Mouse (Mus musculus) limb, embryonic 10.5 days (tissue): ENCODE data around the gene Klhl41. TPM values are rescaled to one million over a fixed set of nuclear protein-coding genes. Genes with fewer than 3 reads are reported as not detected.

Source experiments
- polyA plus RNA-seq: library from polyadenylated mRNA; unstranded; fragments of >200 nt; fragmentation: Nextera tagmentation; extraction: Ambion mirVana; gene quantifications from 2 replicates; pipeline ENCODE4 v1.2.1, GENCODE M21; 2016

Klhl41 gene
- polyA plus RNA-seq, 1 experiment from 2014 or later: 1.1 TPM

Other genes with a start within 250 kb of the Klhl41 start
- 0.15 and 0.18 TPM in 2 replicates for gene Lrp2, start 84.1 kb upstream of the Klhl41 start, polyA plus RNA-seq
- 16.1 and 16.8 TPM in 2 replicates for gene Bbs5, start 22.9 kb upstream of the Klhl41 start, polyA plus RNA-seq
- 15.0 and 15.9 TPM in 2 replicates for gene Fastkd1, start 43.4 kb downstream of the Klhl41 start, polyA plus RNA-seq
- gene Ppig, start 52.4 kb downstream of the Klhl41 start, polyA plus RNA-seq: 109 and 135 TPM in 2 replicates
- 1.3 and 2.1 TPM in 2 replicates for gene Ccdc173, start 119.5 kb downstream of the Klhl41 start, polyA plus RNA-seq
- 22.0 and 27.1 TPM in 2 replicates for gene Phospho2, start 119.5 kb downstream of the Klhl41 start, polyA plus RNA-seq
- 24.8 and 30.8 TPM in 2 replicates for gene Klhl23, start 151.8 kb downstream of the Klhl41 start, polyA plus RNA-seq
- gene Ssb, start 191.4 kb downstream of the Klhl41 start, polyA plus RNA-seq: 322 and 347 TPM in 2 replicates
- 44.5 and 47.3 TPM in 2 replicates for gene Mettl5, start 215.5 kb downstream of the Klhl41 start, polyA plus RNA-seq
- gene Ubr3, start 227.1 kb downstream of the Klhl41 start, polyA plus RNA-seq: 13.6 and 13.8 TPM in 2 replicates